Mouse (Mus musculus) forebrain, embryonic 13.5 days (tissue): ENCODE measurements at regions not wholly inside any gene's neighbourhood (a gene's known extent, or its start where the extent isn't known, plus 50 kb on each side); places are given as distances from the start of the nearest gene placed in this dataset.

ENCODE experiments used
- ATAC-seq: fragments of 200-750 bp; cut with Nextera tagmentation; 2 replicates; pipeline ENCODE4 v1.8.0; 2017
- H3K27ac ChIP-seq: fragments of 300-500 bp; sonication (generic); 2 replicates; pipeline ENCODE4 v1.5.1; 2015; ENCODE audit warnings: inconsistent platforms, mild to moderate bottlenecking, moderate library complexity
- H3K27me3 ChIP-seq: fragments of 300-500 bp; sonication (generic); 2 replicates; pipeline ENCODE4 v1.6.1; 2015; ENCODE audit warnings: mild to moderate bottlenecking, inconsistent platforms
- H3K36me3 ChIP-seq: fragments of 300-500 bp; sonication (generic); 2 replicates; pipeline ENCODE4 v1.6.1; 2015; ENCODE audit warnings: mild to moderate bottlenecking, inconsistent platforms; ENCODE audit not compliant: poor library complexity, severe bottlenecking
- H3K4me1 ChIP-seq: fragments of 300-500 bp; sonication (generic); 2 replicates; pipeline ENCODE4 v1.6.1; 2015; ENCODE audit warnings: inconsistent platforms
- H3K4me2 ChIP-seq: fragments of 300-500 bp; sonication (generic); 2 replicates; pipeline ENCODE4 v1.6.1; 2015; ENCODE audit warnings: inconsistent platforms, mild to moderate bottlenecking, moderate library complexity
- H3K4me3 ChIP-seq: fragments of 300-500 bp; sonication (generic); 2 replicates; pipeline ENCODE4 v1.5.1; 2015; ENCODE audit warnings: mild to moderate bottlenecking, inconsistent platforms
- H3K9ac ChIP-seq: fragments of 300-500 bp; sonication (generic); 2 replicates; pipeline ENCODE4 v1.6.1; 2015; ENCODE audit warnings: mild to moderate bottlenecking, inconsistent platforms
- H3K9me3 ChIP-seq: fragments of 300-500 bp; sonication (generic); replicated peaks from 2 replicates; pipeline ENCODE4 v1.6.1; 2016; ENCODE audit warnings: inconsistent platforms
- WGBS: fragments of 180-500 bp; shearing (Covaris S2); methylation state at CpG from one replicate; pipeline ENCODE4 v1.1.7; 2015; 5-methylcytosine and 5-hydroxymethylcytosine counted together

GRCm38 (mm10) chr12:91999031-91999430, 150.1 kb upstream of the Sel1l start:
- Histone ChIP-seq H3K4me2 (no peak overlapping the region), H3K27ac (no peak overlapping the region), H3K36me3 (no peaks in the 10 kb centered on the region), H3K9me3 (no peaks in the 10 kb centered on the region), H3K9ac (no peak overlapping the region), H3K4me3 (no peak overlapping the region), H3K27me3 (no peaks in the 10 kb centered on the region), H3K4me1 (peaks cover under 1% of the 10 kb centered on the region; the same call in 1 of the 2 replicates)
- WGBS = 92% methylated on average over 2 of the region's 2 CpGs
- ATAC-seq = no peak

GRCm38 (mm10) chr12:91997404-91997803, 148.4 kb upstream of the Sel1l start:
- Histone ChIP-seq H3K27me3 (no peaks in the 10 kb centered on the region), H3K36me3 (no peaks in the 10 kb centered on the region), H3K27ac (no peak overlapping the region), H3K4me2 (no peak overlapping the region), H3K4me1 (no peaks in the 10 kb centered on the region), H3K9me3 (no peaks in the 10 kb centered on the region), H3K9ac (no peak overlapping the region), H3K4me3 (no peak overlapping the region)
- WGBS = 25% methylated on average over 1 of the region's 1 CpGs
- peak; percentile 53; the same call in 1 of the 2 replicates for ATAC-seq

- no peaks in the 10 kb centered on the region for H3K9me3 ChIP-seq
- no peaks in the 10 kb centered on the region for H3K36me3 ChIP-seq
- ATAC-seq = no peak; the same call in 1 of the 2 replicates
- no peak overlapping the region for H3K4me2 ChIP-seq
- 61% methylated on average over 2 of the region's 2 CpGs for whole genome bisulfite sequencing
- H3K9ac ChIP-seq = no peak overlapping the region
- H3K4me1 ChIP-seq = no peaks in the 10 kb centered on the region
- no peaks in the 10 kb centered on the region for H3K27me3 ChIP-seq
- H3K4me3 ChIP-seq = no peak overlapping the region
- H3K27ac ChIP-seq = no peak overlapping the region
Observed at GRCm38 (mm10) chr12:91995545-91995944, 146.6 kb upstream of the Sel1l start.

GRCm38 (mm10) chr12:91986448-91986847, 137.5 kb upstream of the Sel1l start:
- Histone ChIP-seq H3K27ac (no peak overlapping the region), H3K9me3 (no peaks in the 10 kb centered on the region), H3K4me2 (no peak overlapping the region), H3K36me3 (no peaks in the 10 kb centered on the region), H3K4me3 (no peak overlapping the region), H3K9ac (no peak overlapping the region), H3K27me3 (no peaks in the 10 kb centered on the region), H3K4me1 (no peaks in the 10 kb centered on the region)
- peak; percentile 71; the same call in 1 of the 2 replicates for ATAC-seq
- 84% methylated on average over 4 of the region's 4 CpGs for WGBS

GRCm38 (mm10) chr12:91980321-91980720, 131.4 kb upstream of the Sel1l start:
- Histone ChIP-seq H3K9ac (no peak overlapping the region), H3K27ac (no peak overlapping the region), H3K27me3 (no peaks in the 10 kb centered on the region), H3K4me3 (no peak overlapping the region), H3K36me3 (no peaks in the 10 kb centered on the region), H3K9me3 (no peaks in the 10 kb centered on the region), H3K4me1 (no peaks in the 10 kb centered on the region), H3K4me2 (no peak overlapping the region)
- WGBS = 55% methylated on average over 7 of the region's 7 CpGs
- no peak for ATAC-seq

- no peaks in the 10 kb centered on the region for H3K9me3 ChIP-seq
Observed at GRCm38 (mm10) chr12:91971045-91971444, 122.1 kb upstream of the Sel1l start.

GRCm38 (mm10) chr12:91965937-91966336, 117.0 kb upstream of the Sel1l start:
- no peaks in the 10 kb centered on the region for H3K9me3 ChIP-seq
- H3K4me2 ChIP-seq = no peak overlapping the region
- H3K36me3 ChIP-seq = no peaks in the 10 kb centered on the region
- WGBS = 100% methylated on average over 1 of the region's 1 CpGs
- H3K4me1 ChIP-seq = no peaks in the 10 kb centered on the region
- no peak overlapping the region for H3K4me3 ChIP-seq
- no peak overlapping the region for H3K9ac ChIP-seq
- ATAC-seq = no peak
- no peak overlapping the region for H3K27ac ChIP-seq
- H3K27me3 ChIP-seq = no peaks in the 10 kb centered on the region

More at GRCm38 (mm10) chr12:91971045-91971444, 122.1 kb upstream of the Sel1l start:
- no peaks in the 10 kb centered on the region for H3K27me3 ChIP-seq
- H3K9ac ChIP-seq = no peak overlapping the region
- H3K27ac ChIP-seq = no peak overlapping the region
- H3K4me1 ChIP-seq = no peaks in the 10 kb centered on the region
- H3K4me3 ChIP-seq = no peak overlapping the region
- no peak overlapping the region for H3K4me2 ChIP-seq
- ATAC-seq = no peak
- WGBS = 57% methylated on average over 1 of the region's 1 CpGs
- no peaks in the 10 kb centered on the region for H3K36me3 ChIP-seq

- Histone ChIP-seq H3K27me3 (no peaks in the 10 kb centered on the region), H3K9ac (no peak overlapping the region), H3K4me3 (no peak overlapping the region), H3K4me1 (no peaks in the 10 kb centered on the region), H3K36me3 (no peaks in the 10 kb centered on the region), H3K9me3 (no peaks in the 10 kb centered on the region), H3K4me2 (no peak overlapping the region), H3K27ac (no peak overlapping the region)
- WGBS = 79% methylated on average over 5 of the region's 5 CpGs
- ATAC-seq = no peak
Observed at GRCm38 (mm10) chr12:91963239-91963638, 114.3 kb upstream of the Sel1l start.

- Histone ChIP-seq H3K9me3 (no peaks in the 10 kb centered on the region), H3K4me1 (no peaks in the 10 kb centered on the region), H3K9ac (no peak overlapping the region), H3K27me3 (no peaks in the 10 kb centered on the region), H3K27ac (no peak overlapping the region), H3K4me2 (no peak overlapping the region), H3K36me3 (no peaks in the 10 kb centered on the region), H3K4me3 (no peak overlapping the region)
- ATAC-seq = no peak
- WGBS = 71% methylated on average over 4 of the region's 4 CpGs
Observed at GRCm38 (mm10) chr12:91958086-91958485, 109.1 kb upstream of the Sel1l start.

- H3K4me3 ChIP-seq = no peak overlapping the region
- no peak overlapping the region for H3K4me2 ChIP-seq
- no peaks in the 10 kb centered on the region for H3K4me1 ChIP-seq
- no peak overlapping the region for H3K27ac ChIP-seq
- H3K9me3 ChIP-seq = no peaks in the 10 kb centered on the region
- no peak overlapping the region for H3K9ac ChIP-seq
- 88% methylated on average over 3 of the region's 3 CpGs for WGBS
- no peaks in the 10 kb centered on the region for H3K27me3 ChIP-seq
- H3K36me3 ChIP-seq = no peaks in the 10 kb centered on the region
- ATAC-seq = no peak
Observed at GRCm38 (mm10) chr12:91956411-91956810, 107.5 kb upstream of the Sel1l start.

- Histone ChIP-seq H3K27ac (no peak overlapping the region), H3K4me1 (no peaks in the 10 kb centered on the region), H3K36me3 (no peaks in the 10 kb centered on the region), H3K27me3 (no peaks in the 10 kb centered on the region), H3K9me3 (no peaks in the 10 kb centered on the region), H3K4me3 (no peak overlapping the region), H3K9ac (no peak overlapping the region), H3K4me2 (no peak overlapping the region)
- 93% methylated on average over 8 of the region's 8 CpGs for WGBS
- no peak for ATAC-seq
Observed at GRCm38 (mm10) chr12:91948602-91949167, 99.7 kb upstream of the Sel1l start.

GRCm38 (mm10) chr12:91947998-91948397, 99.0 kb upstream of the Sel1l start:
- WGBS = 76% methylated on average over 3 of the region's 3 CpGs
- Histone ChIP-seq H3K27ac (no peak overlapping the region), H3K27me3 (no peaks in the 10 kb centered on the region), H3K9me3 (no peaks in the 10 kb centered on the region), H3K9ac (no peak overlapping the region), H3K4me2 (no peak overlapping the region), H3K36me3 (no peaks in the 10 kb centered on the region), H3K4me3 (no peak overlapping the region), H3K4me1 (no peaks in the 10 kb centered on the region)
- no peak for ATAC-seq

GRCm38 (mm10) chr12:91946541-91946940, 97.6 kb upstream of the Sel1l start:
- H3K27ac ChIP-seq = no peak overlapping the region
- H3K27me3 ChIP-seq = no peaks in the 10 kb centered on the region
- H3K4me3 ChIP-seq = no peak overlapping the region
- WGBS = 82% methylated on average over 3 of the region's 3 CpGs
- ATAC-seq = no peak
- H3K9me3 ChIP-seq = no peaks in the 10 kb centered on the region
- H3K4me2 ChIP-seq = no peak overlapping the region
- no peaks in the 10 kb centered on the region for H3K36me3 ChIP-seq
- no peak overlapping the region for H3K9ac ChIP-seq
- H3K4me1 ChIP-seq = no peaks in the 10 kb centered on the region
